Mouse (Mus musculus) hematopoietic multipotent progenitor cell, adult 10-12 weeks (in vitro differentiated cells): ENCODE measurements around the gene H2-M10.5. TPM values are rescaled to one million over a fixed set of nuclear protein-coding genes. Genes with fewer than 3 reads are reported as not detected.

Source experiments
- polyA plus RNA-seq: library from polyadenylated mRNA; stranded (reverse); fragments of >175 nt; gene quantifications from 2 replicates; pipeline ENCODE4 v1.2.3, GENCODE M21; 2012; ENCODE audit warnings: low replicate concordance

H2-M10.5 gene
- polyA plus RNA-seq: not detected in 2 replicates

GRCm38 (mm10) chr17:36772610-36773009 lies at the start of gene H2-M10.5:
H2-M10.5 (plus strand) TSS chr17:36772910.

GRCm38 (mm10) chr17:36811871-36812270 lies 39.2 kb downstream of the H2-M10.5 start, which contains the start of gene H2-M10.6:
H2-M10.6 (plus strand) TSS chr17:36812171.

Other genes starting within 250 kb of the H2-M10.5 start
- not detected in 2 replicates for gene H2-M11, start 225.8 kb upstream of the H2-M10.5 start, polyA plus RNA-seq
- not detected in 2 replicates for gene H2-M9, start 130.2 kb upstream of the H2-M10.5 start, polyA plus RNA-seq
- gene H2-M1, start 100.7 kb upstream of the H2-M10.5 start, polyA plus RNA-seq: not detected in 2 replicates
- gene H2-M10.6, start 39.3 kb downstream of the H2-M10.5 start, polyA plus RNA-seq: not detected in 2 replicates
- gene Trim26, start 64.2 kb downstream of the H2-M10.5 start, polyA plus RNA-seq: 92.3 and 95.8 TPM in 2 replicates
- gene Trim15, start 94.3 kb downstream of the H2-M10.5 start, polyA plus RNA-seq: 0.07 TPM in 1 of 2 replicates, not detected in the other
- 0.62 and 28.4 TPM in 2 replicates for gene Trim10, start 96.7 kb downstream of the H2-M10.5 start, polyA plus RNA-seq
- gene Trim40, start 117.2 kb downstream of the H2-M10.5 start, polyA plus RNA-seq: not detected in 2 replicates
- gene Trim31, start 125.2 kb downstream of the H2-M10.5 start, polyA plus RNA-seq: not detected in 2 replicates
- 0.12 and 0.76 TPM in 2 replicates for gene Rnf39, start 170.0 kb downstream of the H2-M10.5 start, polyA plus RNA-seq
- 69.5 and 387 TPM in 2 replicates for gene Ppp1r11, start 178.8 kb downstream of the H2-M10.5 start, polyA plus RNA-seq
- 3.8 and 12.0 TPM in 2 replicates for gene Znrd1, start 185.6 kb downstream of the H2-M10.5 start, polyA plus RNA-seq
- gene Znrd1as, start 185.7 kb downstream of the H2-M10.5 start, polyA plus RNA-seq: 0.94 TPM in 1 of 2 replicates, not detected in the other
- gene 2410137M14Rik, start 208.3 kb downstream of the H2-M10.5 start, polyA plus RNA-seq: not detected in 2 replicates
- 0.10 and 0.42 TPM in 2 replicates for gene H2-M5, start 216.6 kb downstream of the H2-M10.5 start, polyA plus RNA-seq
- gene Zfp57, start 228.3 kb downstream of the H2-M10.5 start, polyA plus RNA-seq: 0.12 and 0.34 TPM in 2 replicates